Mouse (Mus musculus) heart, postnatal 0 days (tissue): ENCODE data around the gene Nav2. TPM values are rescaled to one million over a fixed set of nuclear protein-coding genes. Genes with fewer than 3 reads are reported as not detected.

Experiments used
- ATAC-seq: fragments of 200-750 bp; cut with Nextera tagmentation; 2 replicates; pipeline ENCODE4 v1.8.0; 2017; ENCODE audit warnings: low read depth, moderate number of reproducible peaks, moderate library complexity; ENCODE audit not compliant: insufficient read depth
- DNase-seq: peaks from one replicate; pipeline ENCODE4 v3.0.0-alpha.2; 2016; ENCODE audit warnings: low spot score
- H3K27ac ChIP-seq: fragments of 300-500 bp; sonication (generic); 2 replicates; pipeline ENCODE4 v1.5.1; 2014; ENCODE audit warnings: low read depth, mild to moderate bottlenecking
- H3K27me3 ChIP-seq: fragments of 300-500 bp; sonication (generic); 2 replicates; pipeline ENCODE4 v1.6.1; 2014; ENCODE audit warnings: low read length, mixed read lengths; ENCODE audit not compliant: control insufficient read depth, insufficient read depth
- H3K36me3 ChIP-seq: fragments of 300-500 bp; sonication (generic); replicated peaks from 2 replicates; pipeline ENCODE4 v1.6.1; 2014; ENCODE audit warnings: low read length, mixed read lengths; ENCODE audit not compliant: control insufficient read depth, insufficient read depth
- H3K4me1 ChIP-seq: fragments of 300-500 bp; sonication (generic); 2 replicates; pipeline ENCODE4 v1.6.1; 2014; ENCODE audit warnings: antibody characterized with exemption; ENCODE audit not compliant: control insufficient read depth, insufficient read depth
- H3K4me2 ChIP-seq: fragments of 300-500 bp; sonication (generic); 2 replicates; pipeline ENCODE4 v1.6.1; 2014; ENCODE audit warnings: low read depth, mild to moderate bottlenecking, low read length, moderate library complexity
- H3K4me3 ChIP-seq: fragments of 300-500 bp; sonication (generic); 2 replicates; pipeline ENCODE4 v1.5.1; 2014; ENCODE audit warnings: low read depth, low read length
- H3K9ac ChIP-seq: fragments of 300-500 bp; sonication (generic); replicated peaks from 2 replicates; pipeline ENCODE4 v1.6.1; 2014; ENCODE audit warnings: low read depth, low read length, mixed read lengths
- H3K9me3 ChIP-seq: fragments of 300-500 bp; sonication (generic); replicated peaks from 2 replicates; pipeline ENCODE4 v1.6.1; 2016; ENCODE audit warnings: low read length; ENCODE audit not compliant: control insufficient read depth
- CTCF ChIP-seq: IDR thresholded peaks from 2 replicates; pipeline ENCODE4 v1.5.1; 2016; ENCODE audit warnings: antibody characterized with exemption, control low read depth, low read depth
- EP300 ChIP-seq: IDR thresholded peaks from 2 replicates; pipeline ENCODE4 v1.6.1; 2016; ENCODE audit warnings: antibody characterized with exemption, low read depth
- WGBS: fragments of 180-500 bp; shearing (Covaris S2); extraction: QIAGEN DNeasy Blood & Tissue Kit; methylation state at CpG from one replicate; pipeline ENCODE4 v1.1.7; 2014; 5-methylcytosine and 5-hydroxymethylcytosine counted together
- polyA plus RNA-seq: library from polyadenylated mRNA; unstranded; fragments of >200 nt; fragmentation: Nextera tagmentation; extraction: Ambion mirVana; gene quantifications from 2 replicates; pipeline ENCODE4 v1.2.1, GENCODE M21; 2015
- total RNA-seq: library from RNA; depleted of rRNA; stranded (reverse); fragments of >200 nt; gene quantifications from 2 replicates; pipeline ENCODE4 v1.2.3, GENCODE M21; 2014; ENCODE audit warnings: low replicate concordance

Nav2 gene
- total and polyA plus RNA-seq, 2 experiments from 2014 or later, result 22.8 to 77.9 TPM

DNA sequence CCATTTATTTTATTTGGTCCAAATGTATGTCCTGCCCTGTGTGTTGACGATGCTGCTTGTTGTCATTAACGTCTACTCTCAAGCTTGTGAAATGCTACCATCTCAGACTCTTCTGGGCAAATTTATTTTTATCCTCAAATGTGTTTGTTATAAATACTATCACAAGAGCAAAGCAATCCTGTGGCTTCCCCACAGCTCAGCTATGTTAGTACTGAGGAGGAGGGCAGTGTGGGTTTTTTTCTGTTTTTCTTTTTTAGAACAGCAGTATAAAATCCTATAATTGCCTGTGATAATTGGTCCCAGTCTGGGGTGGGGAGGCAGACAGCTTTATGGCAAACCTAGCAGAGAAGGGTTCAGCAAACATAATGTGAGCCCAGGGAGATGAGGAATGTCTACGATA is 465.1 kb downstream of the Nav2 start:
- no peak overlapping the region for H3K27ac ChIP-seq

DNA sequence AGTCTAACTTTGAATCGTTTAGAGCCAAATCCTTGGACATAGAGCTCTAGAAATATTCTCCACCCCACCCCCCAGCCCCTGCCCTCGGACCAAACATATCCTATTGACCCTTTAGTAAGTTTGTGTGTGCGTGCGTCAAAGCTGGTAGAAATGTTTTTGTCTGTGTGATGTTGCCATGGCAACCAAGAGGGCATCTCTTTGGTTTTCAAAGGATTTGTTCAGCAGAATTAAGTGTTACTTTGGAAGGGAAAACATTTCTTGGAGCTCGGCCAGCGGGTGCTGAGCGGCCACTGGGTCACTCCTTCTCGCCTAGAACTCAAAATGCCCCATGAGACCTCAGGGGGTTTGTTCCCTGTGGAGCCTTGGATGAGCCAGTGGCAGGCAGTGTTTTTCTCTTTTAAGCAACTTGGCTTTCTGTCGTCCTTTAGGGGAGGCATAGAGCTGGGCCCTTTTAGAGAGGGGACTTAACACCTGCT is 467.0 kb downstream of the Nav2 start:
- Histone ChIP-seq H3K4me1 (peaks cover 23% of the 10 kb centered on the region), H3K4me2 (no peak overlapping the region), H3K4me3 (no peak overlapping the region), H3K27me3 (no peaks in the 10 kb centered on the region), H3K9me3 (no peaks in the 10 kb centered on the region), H3K27ac (no peak overlapping the region), H3K36me3 (0 out of 2 replicates have a peak, but pooled peaks cover 6% of the 10 kb centered on the region), H3K9ac (no peak overlapping the region)
- TF ChIP-seq EP300 (no peak), CTCF (no peak)
- ATAC-seq (no peak), DNase-seq (no peak)
- 39% methylated on average over 9 of the region's 9 CpGs for WGBS

More for the DNA sequence above, 465.1 kb downstream of the Nav2 start:
- 57% methylated on average over 3 of the region's 3 CpGs for WGBS
- peaks cover 24% of the 10 kb centered on the region for H3K4me1 ChIP-seq
- DNase-seq, result no peak
- no peaks in the 10 kb centered on the region for H3K27me3 ChIP-seq
- H3K9ac ChIP-seq, result no peak overlapping the region
- H3K36me3 ChIP-seq, result 0 out of 2 replicates have a peak, but pooled peaks cover 6% of the 10 kb centered on the region
- ATAC-seq, result no peak
- H3K4me2 ChIP-seq, result no peak overlapping the region
- H3K4me3 ChIP-seq, result no peak overlapping the region
- H3K9me3 ChIP-seq, result no peaks in the 10 kb centered on the region
- TF ChIP-seq CTCF (no peak), EP300 (no peak)

DNA sequence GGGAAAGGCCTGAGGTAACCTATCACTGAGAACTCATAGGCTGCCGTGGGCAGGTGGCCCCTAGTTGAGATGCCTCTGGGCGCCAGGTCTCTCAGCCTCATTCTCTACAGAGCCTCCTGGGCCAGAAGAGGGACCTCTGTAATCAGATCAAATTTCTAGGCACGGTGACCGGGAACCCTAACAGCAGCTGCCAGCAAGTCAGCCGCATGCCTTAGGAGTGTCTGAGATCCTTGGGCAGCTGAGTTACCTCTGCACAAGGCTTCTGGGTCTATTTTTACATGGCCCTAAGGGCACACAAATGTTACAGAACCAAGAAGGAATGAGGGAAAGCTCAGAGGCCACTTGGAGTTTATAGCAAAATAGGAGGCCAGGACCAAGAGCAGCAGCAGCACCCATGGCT is 470.1 kb downstream of the Nav2 start:
- no peak overlapping the region for H3K27ac ChIP-seq
- H3K27me3 ChIP-seq, result no peaks in the 10 kb centered on the region
- no peak for TF ChIP-seq EP300
- TF ChIP-seq CTCF, result no peak
- H3K4me2 ChIP-seq, result no peak overlapping the region
- ATAC-seq (no peak), DNase-seq (no peak)
- no peak overlapping the region for H3K9ac ChIP-seq
- no peak overlapping the region for H3K4me3 ChIP-seq
- WGBS, result 48% methylated on average over 5 of the region's 5 CpGs
- 0 out of 2 replicates have a peak, but pooled peaks cover 6% of the 10 kb centered on the region for H3K36me3 ChIP-seq
- H3K4me1 ChIP-seq, result peaks cover 15% of the 10 kb centered on the region
- H3K9me3 ChIP-seq, result no peaks in the 10 kb centered on the region

DNA sequence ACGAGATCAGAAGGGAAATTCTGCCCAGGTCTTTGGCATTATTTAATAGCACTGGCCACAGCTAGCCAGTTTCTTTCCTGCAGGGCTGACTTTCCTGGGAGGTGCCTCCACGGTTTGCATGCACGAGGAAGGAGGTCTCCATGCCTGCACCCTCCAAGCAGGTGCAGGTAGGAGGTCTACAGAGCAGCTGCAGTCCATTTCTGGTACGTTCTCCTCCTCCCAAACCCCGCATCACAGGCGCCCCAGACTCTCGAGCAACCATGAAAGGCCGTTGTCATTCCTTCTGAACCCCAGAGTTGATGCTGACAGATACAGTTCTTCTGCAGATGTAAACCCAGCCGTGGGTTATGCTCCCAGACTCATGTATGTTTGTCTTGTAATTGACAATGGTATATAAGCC is 472.4 kb downstream of the Nav2 start:
- H3K27ac ChIP-seq, result no peak overlapping the region
- H3K4me1 ChIP-seq, result 0 out of 2 replicates have a peak, but pooled peaks cover 3% of the 10 kb centered on the region
- DNase-seq (no peak), ATAC-seq (no peak)
- 0 out of 2 replicates have a peak, but pooled peaks cover 6% of the 10 kb centered on the region for H3K36me3 ChIP-seq
- H3K9me3 ChIP-seq, result no peaks in the 10 kb centered on the region
- no peak overlapping the region for H3K4me3 ChIP-seq
- H3K27me3 ChIP-seq, result no peaks in the 10 kb centered on the region
- H3K9ac ChIP-seq, result no peak overlapping the region
- TF ChIP-seq EP300 (no peak), CTCF (no peak)
- 86% methylated on average over 9 of the region's 9 CpGs for WGBS
- H3K4me2 ChIP-seq, result no peak overlapping the region

DNA sequence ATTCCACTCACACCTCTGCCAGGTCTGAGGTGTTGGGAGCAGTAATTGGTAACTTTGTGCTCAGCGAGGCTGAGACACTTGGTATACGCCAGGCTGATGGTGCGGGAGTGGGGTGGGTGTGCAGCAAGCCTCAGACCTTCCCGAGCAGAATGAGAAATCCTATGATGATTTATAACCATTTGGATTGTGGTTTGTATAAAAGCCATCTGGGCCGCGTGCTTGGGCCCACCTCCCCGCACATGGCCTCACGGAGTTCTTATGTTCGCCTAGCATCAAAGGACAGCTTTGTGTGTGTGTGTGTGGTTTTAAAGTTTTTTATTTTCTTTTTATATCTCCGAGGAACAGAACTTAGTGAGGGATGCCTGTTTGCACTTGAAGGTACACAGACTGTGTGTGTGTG is 474.4 kb downstream of the Nav2 start:
- Histone ChIP-seq H3K4me3 (no peak overlapping the region), H3K4me2 (no peak overlapping the region), H3K36me3 (no peaks in the 10 kb centered on the region), H3K27me3 (no peaks in the 10 kb centered on the region), H3K4me1 (0 out of 2 replicates have a peak, but pooled peaks cover 3% of the 10 kb centered on the region), H3K9ac (no peak overlapping the region), H3K9me3 (no peaks in the 10 kb centered on the region), H3K27ac (no peak overlapping the region)
- ATAC-seq (no peak), DNase-seq (no peak)
- 80% methylated on average over 10 of the region's 10 CpGs for WGBS
- no peak for TF ChIP-seq CTCF
- TF ChIP-seq EP300, result no peak

DNA sequence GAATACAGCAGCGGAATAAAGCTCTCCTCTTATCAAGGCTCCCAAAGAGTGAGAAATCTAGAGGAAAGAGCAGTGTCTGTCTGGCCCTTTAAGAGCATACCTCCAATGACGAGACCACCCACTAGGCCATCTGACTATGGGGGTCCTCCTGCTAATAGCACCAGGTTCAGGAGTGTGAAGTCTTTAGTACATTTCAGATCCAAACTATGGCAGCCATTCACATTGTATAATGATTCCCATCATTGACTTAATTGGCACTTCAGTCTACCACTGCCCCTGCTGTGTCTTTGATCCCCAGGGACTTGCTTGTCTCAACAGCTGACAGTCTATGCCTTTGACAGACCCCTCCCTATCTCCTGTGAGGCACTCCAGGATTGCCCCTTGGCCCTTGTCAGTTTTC is 479.6 kb downstream of the Nav2 start:
- 68% methylated on average over 2 of the region's 2 CpGs for WGBS
- H3K4me1 ChIP-seq, result peaks cover 11% of the 10 kb centered on the region
- DNase-seq (no peak), ATAC-seq (no peak)
- H3K27me3 ChIP-seq, result no peaks in the 10 kb centered on the region
- no peaks in the 10 kb centered on the region for H3K36me3 ChIP-seq
- no peak overlapping the region for H3K9ac ChIP-seq
- H3K4me3 ChIP-seq, result no peak overlapping the region
- H3K27ac ChIP-seq, result no peak overlapping the region
- TF ChIP-seq CTCF (no peak), EP300 (no peak)
- no peaks in the 10 kb centered on the region for H3K9me3 ChIP-seq
- no peak overlapping the region for H3K4me2 ChIP-seq
